Mouse (Mus musculus) liver, adult 2 months (tissue): ENCODE data around the gene Creb3l4.

Source experiments
- CTCF ChIP-seq: fragments of 200-500 bp; IDR thresholded peaks from 2 replicates; pipeline ENCODE4 v1.5.1; 2011; ENCODE audit warnings: low read depth, low read length, control low read depth
- POLR2A ChIP-seq: fragments of 200-500 bp; IDR thresholded peaks from 2 replicates; pipeline ENCODE4 v1.6.1; 2011; ENCODE audit warnings: low read length, control low read depth; ENCODE audit not compliant: insufficient read depth; ENCODE audit errors: extremely low read depth

- TF ChIP-seq CTCF (no peak), POLR2A (no peak)
Measured at GRCm38 (mm10) chr3:90279743-90280142, 36.4 kb upstream of the Creb3l4 start.
